Mouse (Mus musculus) intestine, embryonic 16.5 days (tissue): ENCODE data around the gene Ncaph2. TPM values are rescaled to one million over a fixed set of nuclear protein-coding genes. Genes with fewer than 3 reads are reported as not detected.

Experiments
- ATAC-seq: fragments of 200-750 bp; cut with Nextera tagmentation; 2 replicates; pipeline ENCODE4 v1.8.0; 2017; ENCODE audit warnings: moderate TSS enrichment, moderate library complexity
- H3K27ac ChIP-seq: fragments of 300-500 bp; sonication (generic); 2 replicates; pipeline ENCODE4 v1.5.1; 2014; ENCODE audit warnings: mild to moderate bottlenecking, low read length
- H3K27me3 ChIP-seq: fragments of 300-500 bp; sonication (generic); replicated peaks from 2 replicates; pipeline ENCODE4 v1.6.1; 2014; ENCODE audit warnings: low read length, control low read depth, mixed read lengths; ENCODE audit not compliant: control insufficient read depth, insufficient read depth
- H3K36me3 ChIP-seq: fragments of 300-500 bp; sonication (generic); 2 replicates; pipeline ENCODE4 v1.6.1; 2014; ENCODE audit warnings: low read length, control low read depth; ENCODE audit not compliant: control insufficient read depth, insufficient read depth
- H3K4me1 ChIP-seq: fragments of 300-500 bp; sonication (generic); 2 replicates; pipeline ENCODE4 v1.6.1; 2014; ENCODE audit warnings: low read length, control low read depth, mixed read lengths; ENCODE audit not compliant: control insufficient read depth, insufficient read depth
- H3K4me2 ChIP-seq: fragments of 300-500 bp; sonication (generic); 2 replicates; pipeline ENCODE4 v1.6.1; 2014; ENCODE audit warnings: low read depth, low read length, control low read depth
- H3K4me3 ChIP-seq: fragments of 300-500 bp; sonication (generic); 2 replicates; pipeline ENCODE4 v1.5.1; 2014; ENCODE audit warnings: mild to moderate bottlenecking, low read length
- H3K9ac ChIP-seq: fragments of 300-500 bp; sonication (generic); 2 replicates; pipeline ENCODE4 v1.6.1; 2014; ENCODE audit warnings: low read depth, low read length
- H3K9me3 ChIP-seq: fragments of 300-500 bp; sonication (generic); 2 replicates; pipeline ENCODE4 v1.6.1; 2016; ENCODE audit warnings: low read length, control low read depth; ENCODE audit not compliant: control insufficient read depth
- WGBS: fragments of 180-500 bp; shearing (Covaris S2); extraction: QIAGEN DNeasy Blood & Tissue Kit; methylation state at CpG from one replicate; pipeline ENCODE4 v1.1.7; 2014; 5-methylcytosine and 5-hydroxymethylcytosine counted together
- polyA plus RNA-seq: library from polyadenylated mRNA; unstranded; fragments of >200 nt; fragmentation: Nextera tagmentation; extraction: Ambion mirVana; gene quantifications from 2 replicates; pipeline ENCODE4 v1.2.1, GENCODE M21; 2015

Gene Ncaph2
- polyA plus RNA-seq, 1 experiment from 2014 or later: 128 TPM

- Histone ChIP-seq H3K27ac (peak within 1 kb of the TSS; percentile 54; the same call in 1 of the 2 replicates), H3K27me3 (no peaks in the 10 kb centered on the region), H3K36me3 (no peaks in the 10 kb centered on the region), H3K4me1 (peaks cover 11% of the 10 kb centered on the region), H3K9ac (peak within 1 kb of the TSS; percentile 88), H3K4me3 (peak within 1 kb of the TSS; percentile 89), H3K4me2 (peak within 1 kb of the TSS; percentile 90), H3K9me3 (no peaks in the 10 kb centered on the region)
- WGBS: under 1% methylated on average over 37 of the region's 37 CpGs
- peak; percentile 100 for ATAC-seq
These were observed 40.3 kb upstream of the Ncaph2 start, which contains the start of gene Sbf1 for GRCm38 (mm10) chr15:89315190-89315731. Sbf1 (minus strand) TSS chr15:89315311.

- WGBS: 71% methylated on average over 11 of the region's 11 CpGs
- no peak for ATAC-seq
- no peak overlapping the region for H3K9ac ChIP-seq
- H3K27ac ChIP-seq: no peak overlapping the region
- H3K4me1 ChIP-seq: peaks cover 11% of the 10 kb centered on the region
- H3K4me3 ChIP-seq: no peak overlapping the region
- H3K27me3 ChIP-seq: no peaks in the 10 kb centered on the region
- H3K4me2 ChIP-seq: no peak overlapping the region
- no peaks in the 10 kb centered on the region for H3K9me3 ChIP-seq
- H3K36me3 ChIP-seq: no peaks in the 10 kb centered on the region
These were observed 39.4 kb upstream of the Ncaph2 start for GRCm38 (mm10) chr15:89316146-89316545.

GRCm38 (mm10) chr15:89321264-89321663 lies 34.3 kb upstream of the Ncaph2 start:
- WGBS: 75% methylated on average over 8 of the region's 8 CpGs
- Histone ChIP-seq H3K4me1 (no peaks in the 10 kb centered on the region), H3K27me3 (peaks cover 11% of the 10 kb centered on the region; the same call in 1 of the 2 replicates), H3K9ac (no peak overlapping the region), H3K9me3 (no peaks in the 10 kb centered on the region), H3K27ac (no peak overlapping the region), H3K4me2 (no peak overlapping the region), H3K36me3 (no peaks in the 10 kb centered on the region), H3K4me3 (no peak overlapping the region)
- ATAC-seq: no peak

GRCm38 (mm10) chr15:89322670-89323522 lies 32.6 kb upstream of the Ncaph2 start, which contains the start of gene Adm2:
Adm2 (plus strand) TSS chr15:89322720.
- H3K4me1 ChIP-seq: no peaks in the 10 kb centered on the region
- WGBS: 7% methylated on average over 26 of the region's 26 CpGs
- H3K9me3 ChIP-seq: no peaks in the 10 kb centered on the region
- no peaks in the 10 kb centered on the region for H3K36me3 ChIP-seq
- peak within 1 kb of the TSS; percentile 56 for H3K4me2 ChIP-seq
- peak; percentile 58; the same call in 1 of the 2 replicates for ATAC-seq
- peak within 1 kb of the TSS; percentile 44; the same call in 1 of the 2 replicates for H3K9ac ChIP-seq
- peak within 1 kb of the TSS; percentile 40 for H3K4me3 ChIP-seq
- no peak within 1 kb of the TSS for H3K27ac ChIP-seq
- peaks cover 11% of the 10 kb centered on the region; the same call in 1 of the 2 replicates for H3K27me3 ChIP-seq

- no peaks in the 10 kb centered on the region for H3K36me3 ChIP-seq
- no peak overlapping the region for H3K9ac ChIP-seq
- peak overlapping the region; percentile 40 for H3K4me3 ChIP-seq
- H3K27ac ChIP-seq: no peak overlapping the region
- 90% methylated on average over 4 of the region's 4 CpGs for WGBS
- no peak for ATAC-seq
- no peaks in the 10 kb centered on the region for H3K4me1 ChIP-seq
- H3K4me2 ChIP-seq: no peak overlapping the region
- H3K9me3 ChIP-seq: no peaks in the 10 kb centered on the region
- peaks cover 11% of the 10 kb centered on the region; the same call in 1 of the 2 replicates for H3K27me3 ChIP-seq
These were observed 31.9 kb upstream of the Ncaph2 start for GRCm38 (mm10) chr15:89323656-89324055.

- no peak overlapping the region for H3K9ac ChIP-seq
- H3K4me3 ChIP-seq: no peak overlapping the region
- ATAC-seq: no peak
- 66% methylated on average over 5 of the region's 5 CpGs for WGBS
- no peaks in the 10 kb centered on the region for H3K4me1 ChIP-seq
- no peaks in the 10 kb centered on the region for H3K9me3 ChIP-seq
- H3K27me3 ChIP-seq: peaks cover 11% of the 10 kb centered on the region; the same call in 1 of the 2 replicates
- no peaks in the 10 kb centered on the region for H3K36me3 ChIP-seq
- no peak overlapping the region for H3K4me2 ChIP-seq
- no peak overlapping the region for H3K27ac ChIP-seq
These were observed 29.1 kb upstream of the Ncaph2 start for GRCm38 (mm10) chr15:89326441-89326840.

- no peak for ATAC-seq
These were observed 21.2 kb upstream of the Ncaph2 start, which contains the start of gene Miox for GRCm38 (mm10) chr15:89334271-89334670. Miox (plus strand) TSS chr15:89334398.

GRCm38 (mm10) chr15:89334774-89335537 lies 20.6 kb upstream of the Ncaph2 start:
- ATAC-seq: no peak
- H3K4me3 ChIP-seq: no peak overlapping the region
- no peak overlapping the region for H3K9ac ChIP-seq
- 79% methylated on average over 17 of the region's 17 CpGs for WGBS
- no peak overlapping the region for H3K27ac ChIP-seq
- H3K36me3 ChIP-seq: no peaks in the 10 kb centered on the region
- no peaks in the 10 kb centered on the region for H3K9me3 ChIP-seq
- H3K4me1 ChIP-seq: no peaks in the 10 kb centered on the region
- no peak overlapping the region for H3K4me2 ChIP-seq
- H3K27me3 ChIP-seq: no peaks in the 10 kb centered on the region; the same call in 1 of the 2 replicates

More at GRCm38 (mm10) chr15:89334271-89334670, 21.2 kb upstream of the Ncaph2 start, which contains the start of gene Miox:
- Histone ChIP-seq H3K4me1 (no peaks in the 10 kb centered on the region), H3K36me3 (no peaks in the 10 kb centered on the region), H3K4me2 (no peak within 1 kb of the TSS), H3K27ac (no peak within 1 kb of the TSS), H3K9ac (no peak within 1 kb of the TSS), H3K9me3 (no peaks in the 10 kb centered on the region), H3K4me3 (no peak within 1 kb of the TSS), H3K27me3 (no peaks in the 10 kb centered on the region; the same call in 1 of the 2 replicates)
- WGBS: 84% methylated on average over 7 of the region's 7 CpGs

GRCm38 (mm10) chr15:89336422-89336821 lies 19.1 kb upstream of the Ncaph2 start:
- no peak for ATAC-seq
- H3K4me1 ChIP-seq: no peaks in the 10 kb centered on the region
- 82% methylated on average over 14 of the region's 14 CpGs for WGBS
- no peak overlapping the region for H3K9ac ChIP-seq
- H3K27ac ChIP-seq: no peak overlapping the region
- no peak overlapping the region for H3K4me3 ChIP-seq
- no peaks in the 10 kb centered on the region for H3K9me3 ChIP-seq
- no peak overlapping the region for H3K4me2 ChIP-seq
- no peaks in the 10 kb centered on the region for H3K36me3 ChIP-seq
- H3K27me3 ChIP-seq: no peaks in the 10 kb centered on the region; the same call in 1 of the 2 replicates
